Mouse (Mus musculus): ENCODE measurements at regions not wholly inside any gene's neighbourhood (a gene's known extent, or its start where the extent isn't known, plus 50 kb on each side); places are given as distances from the start of the nearest gene placed in this dataset.

GRCm38 (mm10) chr2:101296369-101296682 is 328.2 kb upstream of the Rag2 start:
- Histone ChIP-seq H3K79me2 (replicated peaks; ENCODE audit: control insufficient read depth, extremely low read depth, insufficient read depth, poor library complexity, severe bottlenecking) (no peaks in the 10 kb centered on the region), H3K27ac (ENCODE audit: insufficient read depth, low read depth) (no peak overlapping the region; the same call in 1 of the 2 replicates), H3K9me3 (replicated peaks; ENCODE audit: low read length) (peaks cover 5% of the 10 kb centered on the region), H3K9ac (ENCODE audit: insufficient read depth, low read depth) (no peak overlapping the region; the same call in 1 of the 2 replicates), H3K4me1 (ENCODE audit: control insufficient read depth in 1 of 2, insufficient read depth in 2 of 2) (peaks cover 5 to 37% of the 10 kb centered on the region in 2 experiments; a peak in 3 of 4 replicates), H3K4me3 (replicated peaks in 1 of 3; ENCODE audit: low read depth in 2 of 3, low read length in 2 of 3, poor library complexity in 1 of 3) (no peak overlapping the region), H3K36me3 (replicated peaks in 1 of 2; ENCODE audit: control insufficient read depth in 1 of 2, insufficient read depth in 1 of 2, low read length in 1 of 2) (no peaks in the 10 kb centered on the region), H3K4me2 (ENCODE audit: insufficient read depth, low read depth, poor library complexity, severe bottlenecking) (peak overlapping the region; percentile 44; the same call in 1 of the 2 replicates), H3K27me3 (replicated peaks) (no peaks in the 10 kb centered on the region)
- in situ Hi-C loops (cut with MboI; ENCODE audit: low pct_ligation_motif_present, low pct_unique_long_range_greater_than_20kb, low sequenced_read_pairs) (no loop called here), dilution Hi-C loops (cut with MboI; ENCODE audit: extremely low pct_ligation_motif_present, extremely low pct_unique_long_range_greater_than_20kb, low sequenced_read_pairs) (no loop called here)
- DNase-seq (ENCODE audit: extremely low read depth) = peak; percentile 66
- no peak for TF ChIP-seq POLR2A (IDR thresholded peaks at IDR 0.05; ENCODE audit: low read depth, low read length)
- TF ChIP-seq MEF2A (IDR thresholded peaks at IDR 0.05; ENCODE audit: borderline replicate concordance, low read depth, low read length) = peak; percentile 23
- no peak; the same call in 1 of the 2 replicates for TF ChIP-seq ZMIZ1 (IDR thresholded peaks at IDR 0.05; ENCODE audit: low read depth, low read length)
- TF ChIP-seq ETS1 (conservative IDR thresholded peaks at IDR 0.05; ENCODE audit: low read depth, low read length) = 0 out of 2 replicates have a peak, but pooled peaks have one; percentile 8
- no peak for TF ChIP-seq RAD21 (IDR thresholded peaks at IDR 0.05; ENCODE audit: low read depth, low read length)
- no peak for TF ChIP-seq SMC3 (IDR thresholded peaks at IDR 0.05; ENCODE audit: low read depth, low read length)
- TF ChIP-seq MAFK (IDR thresholded peaks at IDR 0.05; ENCODE audit: insufficient replicate concordance, low read length) = no peak
- TF ChIP-seq USF2 (conservative IDR thresholded peaks at IDR 0.05; ENCODE audit: low read depth, low read length) = no peak
- TF ChIP-seq TBP (conservative IDR thresholded peaks at IDR 0.05; ENCODE audit: low read depth, low read length) = no peak
- TF ChIP-seq NRF1 (IDR thresholded peaks at IDR 0.05; ENCODE audit: low read depth, low read length) = no peak
- no peak for TF ChIP-seq BHLHE40 (IDR thresholded peaks at IDR 0.05; ENCODE audit: low read depth, low read length)
- TF ChIP-seq HCFC1 (IDR thresholded peaks at IDR 0.05; ENCODE audit: low read depth, low read length) = no peak
- no peak for TF ChIP-seq RCOR1 (conservative IDR thresholded peaks at IDR 0.05; ENCODE audit: low read depth, low read length)
- no peak; the same call in 1 of the 2 replicates for TF ChIP-seq SIN3A (IDR thresholded peaks at IDR 0.05; ENCODE audit: low read length)
- no peak for TF ChIP-seq USF1 (IDR thresholded peaks at IDR 0.05; ENCODE audit: low read depth, low read length)
- TF ChIP-seq MAZ (IDR thresholded peaks at IDR 0.05; ENCODE audit: low read depth, low read length) = no peak; the same call in 1 of the 2 replicates
- TF ChIP-seq PAX5 (IDR thresholded peaks at IDR 0.05; ENCODE audit: low read length) = no peak
- TF ChIP-seq GABPA (IDR thresholded peaks at IDR 0.05; ENCODE audit: insufficient replicate concordance, low read depth, low read length) = no peak
- no peak for TF ChIP-seq E2F4 (IDR thresholded peaks at IDR 0.05; ENCODE audit: insufficient replicate concordance, low read depth, low read length)
- TF ChIP-seq JUN (IDR thresholded peaks at IDR 0.05; ENCODE audit: insufficient read depth, low read depth, low read length) = peak; percentile 29; the same call in 1 of the 2 replicates
- TF ChIP-seq UBTF (IDR thresholded peaks at IDR 0.05; ENCODE audit: low read depth, low read length) = no peak
- no peak for TF ChIP-seq CTCF (conservative IDR thresholded peaks at IDR 0.05 in 1 of 2, IDR thresholded peaks at IDR 0.05 in 1 of 2; ENCODE audit: low read depth in 2 of 2, low read length in 2 of 2)
- no peak for TF ChIP-seq POLR2AphosphoS2 (IDR thresholded peaks at IDR 0.05; ENCODE audit: low read depth, low read length)
- TF ChIP-seq NELFE (IDR thresholded peaks at IDR 0.05; ENCODE audit: low read depth, low read length) = no peak
- TF ChIP-seq MYC (IDR thresholded peaks at IDR 0.05; ENCODE audit: low read depth, low read length) = no peak
- TF ChIP-seq CHD1 (IDR thresholded peaks at IDR 0.05; ENCODE audit: low read depth, low read length) = no peak; the same call in 1 of the 2 replicates
- TF ChIP-seq IRF4 (IDR thresholded peaks at IDR 0.05; ENCODE audit: low read depth, low read length) = peak; percentile 86
- no peak for TF ChIP-seq ZC3H11A (IDR thresholded peaks at IDR 0.05; ENCODE audit: low read depth, low read length)
- no peak for TF ChIP-seq ELF1 (IDR thresholded peaks at IDR 0.05; ENCODE audit: low read depth, low read length)
- no peak for TF ChIP-seq KAT2A (IDR thresholded peaks at IDR 0.05; ENCODE audit: insufficient replicate concordance, low read length)
- TF ChIP-seq EP300 (IDR thresholded peaks at IDR 0.05; ENCODE audit: low read length) = no peak

Measured in CH12.LX (cell line).